Mouse (Mus musculus): ENCODE measurements around the gene Degs2.

GRCm38 (mm10) chr12:108678366-108678765 lies 23.7 kb downstream of the Degs2 start:
- TF ChIP-seq POLR2A (IDR thresholded peaks at IDR 0.05; ENCODE audit: borderline replicate concordance, low read depth, low read length) (no peak), CTCF (IDR thresholded peaks at IDR 0.05; ENCODE audit: low read depth, low read length) (no peak)

Data from bone marrow macrophage, adult 2 months (primary cell).